Mouse (Mus musculus) lung, adult 2 months (tissue): ENCODE data around the gene Cdh5.

Source experiments
- CTCF ChIP-seq: fragments of 200-500 bp; IDR thresholded peaks from 2 replicates; pipeline ENCODE4 v1.5.1; 2011; ENCODE audit warnings: mild to moderate bottlenecking, low read length, control low read depth; ENCODE audit not compliant: insufficient read depth
- POLR2A ChIP-seq: fragments of 200-500 bp; IDR thresholded peaks from 2 replicates; pipeline ENCODE4 v1.6.1; 2011; ENCODE audit warnings: low read depth, mild to moderate bottlenecking, control low read depth, low read length, borderline replicate concordance; ENCODE audit errors: extremely low read depth

DNA sequence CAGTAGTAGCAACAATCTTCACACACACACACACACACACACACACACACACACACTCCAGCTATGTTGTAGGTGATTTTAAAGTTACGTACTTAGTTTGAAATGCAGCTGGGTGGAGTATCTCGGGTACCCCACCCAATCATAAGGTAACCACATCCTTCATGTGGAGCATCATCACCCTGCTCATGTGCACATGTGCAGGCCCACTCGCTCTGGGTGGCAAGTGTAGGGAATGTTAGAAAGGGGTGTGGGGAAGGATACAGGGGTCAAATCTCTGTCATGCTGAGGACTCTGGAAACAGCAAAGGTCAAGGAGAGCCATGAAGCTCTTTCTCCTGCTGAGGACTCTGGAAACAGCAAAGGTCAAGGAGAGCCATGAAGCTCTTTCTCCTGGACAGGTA is 34.9 kb downstream of the Cdh5 start:
- TF ChIP-seq POLR2A (no peak), CTCF (no peak)
